8 mouse cellular contexts compared by ENCODE assay signal in the genomic region with DNA sequence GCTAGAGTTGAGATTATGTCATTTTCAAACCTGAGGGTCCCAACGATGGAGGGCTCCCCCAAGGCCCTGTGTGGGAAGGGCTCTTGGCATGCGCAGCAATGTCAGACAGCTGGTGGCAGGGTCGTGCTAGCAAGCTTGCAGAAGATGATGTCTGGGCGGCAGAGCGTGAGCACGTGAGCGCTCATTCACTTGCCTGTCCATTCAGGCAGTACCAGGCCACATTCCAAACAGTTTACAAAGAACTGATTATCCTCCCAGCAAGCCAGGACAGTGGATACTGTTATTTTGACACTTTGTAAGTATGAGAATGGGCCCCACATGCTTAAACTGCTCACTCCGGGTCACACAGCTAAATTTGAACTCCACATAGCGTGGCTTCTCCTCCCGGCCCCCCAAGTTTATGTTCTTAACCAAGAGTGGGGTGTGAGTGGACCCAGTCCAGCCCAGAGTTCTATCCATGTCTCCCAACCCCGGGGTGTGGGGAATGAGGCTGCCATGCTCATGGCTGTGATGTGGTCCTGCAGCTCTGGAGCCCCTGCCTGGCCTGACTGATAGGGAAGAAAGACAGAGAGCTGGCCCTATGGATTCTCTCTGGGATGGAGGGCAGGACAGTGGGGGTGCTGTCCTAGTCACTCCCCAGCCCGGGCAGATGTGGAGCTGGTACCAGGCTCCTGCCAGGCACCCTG. TPM values are rescaled to one million over a fixed set of nuclear protein-coding genes. Genes with fewer than 3 reads are reported as not detected.
DNase-seq lines count a peak whose midpoint lies in the region.

No protein-coding gene starts in this region.

- peak; percentile 59 to 64 for DNase-seq in cerebellum, postnatal 10 days
- DNase-seq in cerebellum, adult 9-11 months = no peak
- DNase-seq in right cerebral cortex, adult 18-20 months = peak; percentile 42
- no peak for DNase-seq in right cerebral cortex, postnatal 25 days
- DNase-seq in layer of hippocampus, postnatal 14 days (ENCODE audit: low spot score in 2 of 2) = peak; percentile 33 to 59
- DNase-seq in retina, postnatal 1 day = peak; percentile 88
- no peak for DNase-seq in ovary, postnatal 36 days (ENCODE audit: low spot score)
- no peak for DNase-seq in gastrocnemius, postnatal 25 days

RNA-seq across cellular contexts. Expression of a gene that starts 34.7 kb away (rescaled TPM):
- 10 to 100 TPM; 49.3 to 57.2 TPM for total RNA-seq in layer of hippocampus, postnatal 14 days (2021)
- total RNA-seq in gastrocnemius, postnatal 25 days (2021) = 10 to 100 TPM; 47.6 to 54.2 TPM

Comparison
In these comparisons a context has a peak if more than half of its experiments do, and no peak if none do; other contexts are left out.
1. DNase-seq: peak in cerebellum, postnatal 10 days (2 of 2), right cerebral cortex, adult 18-20 months (single experiment), layer of hippocampus, postnatal 14 days (2 of 2) and retina, postnatal 1 day (single experiment); none in cerebellum, adult 9-11 months (single experiment), right cerebral cortex, postnatal 25 days (single experiment), ovary, postnatal 36 days (single experiment) and gastrocnemius, postnatal 25 days (single experiment).